Comparison of ENCODE assay signal across 12 mouse cellular contexts in genomic region chr8:124960226-124960880, GRCm38 (mm10). TPM values are rescaled to one million over a fixed set of nuclear protein-coding genes. Genes with fewer than 3 reads are reported as not detected.
DNase-seq lines count a peak whose midpoint lies in the region; ATAC-seq and TF ChIP-seq lines count a peak whose summit lies in the region.
"Had no signal": no experiment of that assay in that cellular context is flagged by ENCODE, and none has a peak within 500 bp of the region (broad histone marks: within the 10 kb centered on the region; RNA-seq: fewer than 3 reads in every experiment).

No protein-coding gene starts in this region.

- H3K27ac ChIP-seq in heart, embryonic 10.5 days: peak overlapping the region; percentile 47; the same call in 1 of the 2 replicates
- H3K27ac ChIP-seq in neural tube, embryonic 15.5 days (replicated peaks): no peak overlapping the region
- no peak overlapping the region for H3K27ac ChIP-seq in kidney, postnatal 0 days
- no peak overlapping the region for H3K27ac ChIP-seq in layer of hippocampus, adult 2 months
- H3K27ac ChIP-seq in liver, embryonic 12.5 days: no peak overlapping the region
- H3K27ac ChIP-seq: liver, embryonic 13.5 days had no signal

- no peaks in the 10 kb centered on the region for H3K27me3 ChIP-seq in heart, embryonic 10.5 days (ENCODE audit: insufficient read depth, poor library complexity, severe bottlenecking)
- H3K27me3 ChIP-seq in neural tube, embryonic 15.5 days (replicated peaks): no peaks in the 10 kb centered on the region
- no peaks in the 10 kb centered on the region for H3K27me3 ChIP-seq in kidney, postnatal 0 days (ENCODE audit: insufficient read depth, low read length)
- no peaks in the 10 kb centered on the region for H3K27me3 ChIP-seq in liver, embryonic 12.5 days (replicated peaks)
- H3K27me3 ChIP-seq: liver, embryonic 13.5 days had no signal

- WGBS in heart, embryonic 10.5 days: 21% methylated on average over 8 of the region's 8 CpGs
- 22% methylated on average over 8 of the region's 8 CpGs for WGBS in neural tube, embryonic 15.5 days
- 35% methylated on average over 8 of the region's 8 CpGs for WGBS in kidney, postnatal 0 days
- 48% methylated on average over 8 of the region's 8 CpGs for WGBS in liver, embryonic 12.5 days (ENCODE audit: insufficient replicate concordance)

- ATAC-seq in neural tube, embryonic 15.5 days (ENCODE audit: low FRiP score): no peak
- ATAC-seq in kidney, postnatal 0 days (replicated peaks; ENCODE audit: low FRiP score, low read depth): no peak
- no peak for ATAC-seq in inflammation-experienced regulatory T-cells, adult 6 months
- ATAC-seq in liver, embryonic 12.5 days: no peak

- no peaks in the 10 kb centered on the region for H3K9me3 ChIP-seq in heart, embryonic 10.5 days
- H3K9me3 ChIP-seq in neural tube, embryonic 15.5 days (replicated peaks): no peaks in the 10 kb centered on the region
- H3K9me3 ChIP-seq in kidney, postnatal 0 days (replicated peaks; ENCODE audit: low read length): no peaks in the 10 kb centered on the region
- no peaks in the 10 kb centered on the region for H3K9me3 ChIP-seq in liver, embryonic 12.5 days (replicated peaks)
- H3K9me3 ChIP-seq: liver, embryonic 13.5 days had no signal

- no peak for TF ChIP-seq CTCF in kidney, postnatal 0 days (IDR thresholded peaks at IDR 0.05; ENCODE audit: low read depth)
- TF ChIP-seq CTCF in layer of hippocampus, adult 2 months (conservative IDR thresholded peaks at IDR 0.05): no peak

- H3K36me3 ChIP-seq in heart, embryonic 10.5 days: no peaks in the 10 kb centered on the region
- H3K36me3 ChIP-seq in neural tube, embryonic 15.5 days: no peaks in the 10 kb centered on the region
- H3K36me3 ChIP-seq in kidney, postnatal 0 days (ENCODE audit: insufficient read depth, low read length): no peaks in the 10 kb centered on the region
- no peaks in the 10 kb centered on the region for H3K36me3 ChIP-seq in liver, embryonic 12.5 days
- H3K36me3 ChIP-seq: liver, embryonic 13.5 days had no signal

- H3K4me1 ChIP-seq in heart, embryonic 10.5 days: peaks cover 28% of the 10 kb centered on the region
- H3K4me1 ChIP-seq in neural tube, embryonic 15.5 days: no peaks in the 10 kb centered on the region
- H3K4me1 ChIP-seq in kidney, postnatal 0 days (replicated peaks; ENCODE audit: insufficient read depth, low read length): peaks cover 8% of the 10 kb centered on the region; the same call in 1 of the 2 replicates
- H3K4me1 ChIP-seq in liver, embryonic 12.5 days: peaks cover 13% of the 10 kb centered on the region

- no peak overlapping the region for H3K9ac ChIP-seq in neural tube, embryonic 15.5 days (replicated peaks)
- H3K9ac ChIP-seq in kidney, postnatal 0 days (ENCODE audit: low read depth, low read length): no peak overlapping the region
- no peak overlapping the region for H3K9ac ChIP-seq in liver, embryonic 12.5 days

- H3K4me3 ChIP-seq in heart, embryonic 10.5 days: 0 out of 2 replicates have a peak overlapping the region, but pooled peaks have one; percentile 12
- H3K4me3 ChIP-seq in neural tube, embryonic 15.5 days (replicated peaks): no peak overlapping the region
- no peak overlapping the region for H3K4me3 ChIP-seq in kidney, postnatal 0 days (replicated peaks; ENCODE audit: low read depth, low read length)
- no peak overlapping the region for H3K4me3 ChIP-seq in layer of hippocampus, adult 2 months
- H3K4me3 ChIP-seq in liver, embryonic 12.5 days: no peak overlapping the region
- H3K4me3 ChIP-seq: liver, embryonic 13.5 days had no signal

- H3K4me2 ChIP-seq in neural tube, embryonic 15.5 days: no peak overlapping the region
- no peak overlapping the region for H3K4me2 ChIP-seq in kidney, postnatal 0 days (ENCODE audit: low read length)
- H3K4me2 ChIP-seq in liver, embryonic 12.5 days: no peak overlapping the region
- H3K4me2 ChIP-seq: liver, embryonic 13.5 days had no signal

- no peak for DNase-seq in heart, embryonic 10.5 days (ENCODE audit: low spot score)
- DNase-seq in heart, adult 8-10 months (ENCODE audit: low spot score): no peak
- DNase-seq in neural tube, embryonic 10.5 days (ENCODE audit: extremely low spot score, low spot score): peak; percentile 30
- peak; percentile 67 for DNase-seq in kidney, postnatal 0 days (ENCODE audit: low spot score)
- no peak for DNase-seq in layer of hippocampus, adult 2 months (ENCODE audit: low spot score in 2 of 2)
- DNase-seq: adrenal gland, postnatal 25 days; cerebellum, postnatal 10 days; liver, embryonic 13.5 days; thymus, adult 18-20 months had no signal

RNA-seq across cellular contexts. Expression of gene Egln1, which starts 11.2 kb away (rescaled TPM):
- polyA plus RNA-seq in heart, embryonic 10.5 days (2016; fragmentation: Nextera tagmentation; extraction: Ambion mirVana): 13.2 and 17.0 TPM in 2 replicates
- total RNA-seq in heart, adult 8-10 months (2022): 100 to 1,000 TPM; 328 to 381 (median 357) TPM
- polyA plus RNA-seq in neural tube, embryonic 15.5 days (2015; fragmentation: Nextera tagmentation; extraction: Ambion mirVana): 15.7 and 16.4 TPM in 2 replicates
- polyA plus RNA-seq in kidney, postnatal 0 days (2015; fragmentation: Nextera tagmentation; extraction: Ambion mirVana): 9.4 and 9.5 TPM in 2 replicates
- polyA plus RNA-seq in inflammation-experienced regulatory T-cells, adult 6 months (2017; shearing (Covaris generic)): 10 to 100 TPM in 2 of 3 experiments, 1 to 10 TPM in 1; 9.8 to 12.4 (median 12.0) TPM
- total RNA-seq in layer of hippocampus, adult 2 months (2021): 10 to 100 TPM; 60.3 to 65.9 TPM
- polyA plus RNA-seq in liver, embryonic 12.5 days (2016; fragmentation: Nextera tagmentation; extraction: Ambion mirVana): 4.3 TPM in 2 replicates

RNA-seq across cellular contexts. Expression of gene Tsnax, which starts 52.4 kb away (rescaled TPM):
- polyA plus RNA-seq in heart, embryonic 10.5 days (2016; fragmentation: Nextera tagmentation; extraction: Ambion mirVana): 106 and 118 TPM in 2 replicates
- total RNA-seq in heart, adult 8-10 months (2022): 10 to 100 TPM; 67.0 to 79.3 (median 73.4) TPM
- 176 and 192 TPM in 2 replicates for polyA plus RNA-seq in neural tube, embryonic 15.5 days (2015; fragmentation: Nextera tagmentation; extraction: Ambion mirVana)
- polyA plus RNA-seq in kidney, postnatal 0 days (2015; fragmentation: Nextera tagmentation; extraction: Ambion mirVana): 91.9 and 97.4 TPM in 2 replicates
- polyA plus RNA-seq in inflammation-experienced regulatory T-cells, adult 6 months (2017; shearing (Covaris generic)): 10 to 100 TPM; 60.0 to 71.8 (median 60.4) TPM
- total RNA-seq in layer of hippocampus, adult 2 months (2021): 100 to 1,000 TPM; 150 to 154 TPM
- polyA plus RNA-seq in liver, embryonic 12.5 days (2016; fragmentation: Nextera tagmentation; extraction: Ambion mirVana): 71.4 TPM in 2 replicates

Comparison
In these comparisons a context has a peak if more than half of its experiments do, and no peak if none do; other contexts are left out.
1. DNase-seq: peak in neural tube, embryonic 10.5 days (single experiment) and kidney, postnatal 0 days (single experiment); none in heart, embryonic 10.5 days (single experiment), heart, adult 8-10 months (single experiment) and layer of hippocampus, adult 2 months (0 of 2).